Mouse (Mus musculus) heart, postnatal 0 days (tissue): ENCODE data around the gene Adamtsl1. TPM values are rescaled to one million over a fixed set of nuclear protein-coding genes. Genes with fewer than 3 reads are reported as not detected.
A peak's percentile ranks its signal among the peaks of the same experiment; 100 is the strongest.

ENCODE experiments used
- ATAC-seq: fragments of 200-750 bp; cut with Nextera tagmentation; 2 replicates; pipeline ENCODE4 v1.8.0; 2017; ENCODE audit warnings: low read depth, moderate number of reproducible peaks, moderate library complexity; ENCODE audit not compliant: insufficient read depth
- DNase-seq: peaks from one replicate; pipeline ENCODE4 v3.0.0-alpha.2; 2016; ENCODE audit warnings: low spot score
- H3K27ac ChIP-seq: fragments of 300-500 bp; sonication (generic); 2 replicates; pipeline ENCODE4 v1.5.1; 2014; ENCODE audit warnings: low read depth, mild to moderate bottlenecking
- H3K27me3 ChIP-seq: fragments of 300-500 bp; sonication (generic); 2 replicates; pipeline ENCODE4 v1.6.1; 2014; ENCODE audit warnings: low read length, mixed read lengths; ENCODE audit not compliant: control insufficient read depth, insufficient read depth
- H3K36me3 ChIP-seq: fragments of 300-500 bp; sonication (generic); replicated peaks from 2 replicates; pipeline ENCODE4 v1.6.1; 2014; ENCODE audit warnings: low read length, mixed read lengths; ENCODE audit not compliant: control insufficient read depth, insufficient read depth
- H3K4me1 ChIP-seq: fragments of 300-500 bp; sonication (generic); 2 replicates; pipeline ENCODE4 v1.6.1; 2014; ENCODE audit warnings: antibody characterized with exemption; ENCODE audit not compliant: control insufficient read depth, insufficient read depth
- H3K4me2 ChIP-seq: fragments of 300-500 bp; sonication (generic); 2 replicates; pipeline ENCODE4 v1.6.1; 2014; ENCODE audit warnings: low read depth, mild to moderate bottlenecking, low read length, moderate library complexity
- H3K4me3 ChIP-seq: fragments of 300-500 bp; sonication (generic); 2 replicates; pipeline ENCODE4 v1.5.1; 2014; ENCODE audit warnings: low read depth, low read length
- H3K9ac ChIP-seq: fragments of 300-500 bp; sonication (generic); replicated peaks from 2 replicates; pipeline ENCODE4 v1.6.1; 2014; ENCODE audit warnings: low read depth, low read length, mixed read lengths
- H3K9me3 ChIP-seq: fragments of 300-500 bp; sonication (generic); replicated peaks from 2 replicates; pipeline ENCODE4 v1.6.1; 2016; ENCODE audit warnings: low read length; ENCODE audit not compliant: control insufficient read depth
- CTCF ChIP-seq: IDR thresholded peaks from 2 replicates; pipeline ENCODE4 v1.5.1; 2016; ENCODE audit warnings: antibody characterized with exemption, control low read depth, low read depth
- EP300 ChIP-seq: IDR thresholded peaks from 2 replicates; pipeline ENCODE4 v1.6.1; 2016; ENCODE audit warnings: antibody characterized with exemption, low read depth
- WGBS: fragments of 180-500 bp; shearing (Covaris S2); extraction: QIAGEN DNeasy Blood & Tissue Kit; methylation state at CpG from one replicate; pipeline ENCODE4 v1.1.7; 2014; 5-methylcytosine and 5-hydroxymethylcytosine counted together
- polyA plus RNA-seq: library from polyadenylated mRNA; unstranded; fragments of >200 nt; fragmentation: Nextera tagmentation; extraction: Ambion mirVana; gene quantifications from 2 replicates; pipeline ENCODE4 v1.2.1, GENCODE M21; 2015
- total RNA-seq: library from RNA; depleted of rRNA; stranded (reverse); fragments of >200 nt; gene quantifications from 2 replicates; pipeline ENCODE4 v1.2.3, GENCODE M21; 2014; ENCODE audit warnings: low replicate concordance

Adamtsl1 gene
- total and polyA plus RNA-seq, 2 experiments from 2014 or later = 3.9 to 6.0 TPM

- Histone ChIP-seq H3K27me3 (no peaks in the 10 kb centered on the region), H3K4me2 (no peak overlapping the region), H3K9ac (no peak overlapping the region), H3K9me3 (no peaks in the 10 kb centered on the region), H3K4me3 (no peak overlapping the region), H3K4me1 (peaks cover 16% of the 10 kb centered on the region; the same call in 1 of the 2 replicates), H3K27ac (peak overlapping the region; percentile 31; the same call in 1 of the 2 replicates), H3K36me3 (no peaks in the 10 kb centered on the region)
- ATAC-seq = no peak
- 55% methylated on average over 2 of the region's 2 CpGs for WGBS
- TF ChIP-seq CTCF (no peak), EP300 (no peak)
- no peak for DNase-seq
These were observed 811.4 kb downstream of the Adamtsl1 start for GRCm38 (mm10) chr4:86325411-86325810.

- Histone ChIP-seq H3K9ac (no peak overlapping the region), H3K4me2 (no peak overlapping the region), H3K4me3 (no peak overlapping the region), H3K9me3 (no peaks in the 10 kb centered on the region), H3K36me3 (no peaks in the 10 kb centered on the region), H3K27ac (no peak overlapping the region), H3K27me3 (no peaks in the 10 kb centered on the region), H3K4me1 (peaks cover 16% of the 10 kb centered on the region; the same call in 1 of the 2 replicates)
- no peak for TF ChIP-seq EP300
- TF ChIP-seq CTCF = no peak
- WGBS = 65% methylated on average over 5 of the region's 5 CpGs
- peak; percentile 47 for ATAC-seq
- no peak for DNase-seq
These were observed 812.0 kb downstream of the Adamtsl1 start for GRCm38 (mm10) chr4:86326003-86326402.

- peaks cover 16% of the 10 kb centered on the region; the same call in 1 of the 2 replicates for H3K4me1 ChIP-seq
- H3K4me3 ChIP-seq = no peak overlapping the region
- H3K9ac ChIP-seq = no peak overlapping the region
- TF ChIP-seq EP300 (no peak), CTCF (no peak)
- H3K27ac ChIP-seq = 0 out of 2 replicates have a peak overlapping the region, but pooled peaks have one; percentile 4
- peak; percentile 41; the same call in 1 of the 2 replicates for ATAC-seq
- WGBS = 48% methylated on average over 8 of the region's 8 CpGs
- H3K27me3 ChIP-seq = no peaks in the 10 kb centered on the region
- DNase-seq = no peak
- H3K4me2 ChIP-seq = no peak overlapping the region
- no peaks in the 10 kb centered on the region for H3K36me3 ChIP-seq
- H3K9me3 ChIP-seq = no peaks in the 10 kb centered on the region
These were observed 812.7 kb downstream of the Adamtsl1 start for GRCm38 (mm10) chr4:86326638-86327037.

GRCm38 (mm10) chr4:86329481-86329880 lies 815.5 kb downstream of the Adamtsl1 start:
- Histone ChIP-seq H3K36me3 (no peaks in the 10 kb centered on the region), H3K27ac (no peak overlapping the region), H3K9ac (no peak overlapping the region), H3K4me3 (no peak overlapping the region), H3K9me3 (no peaks in the 10 kb centered on the region), H3K4me1 (peaks cover 16% of the 10 kb centered on the region; the same call in 1 of the 2 replicates), H3K4me2 (no peak overlapping the region), H3K27me3 (no peaks in the 10 kb centered on the region)
- DNase-seq = no peak
- 64% methylated on average over 1 of the region's 1 CpGs for WGBS
- ATAC-seq = no peak
- TF ChIP-seq CTCF = no peak
- TF ChIP-seq EP300 = no peak

GRCm38 (mm10) chr4:86335861-86336415 lies 822.0 kb downstream of the Adamtsl1 start:
- H3K4me2 ChIP-seq = no peak overlapping the region
- no peaks in the 10 kb centered on the region for H3K9me3 ChIP-seq
- no peaks in the 10 kb centered on the region for H3K36me3 ChIP-seq
- no peak overlapping the region for H3K27ac ChIP-seq
- DNase-seq = no peak
- H3K4me3 ChIP-seq = no peak overlapping the region
- H3K27me3 ChIP-seq = no peaks in the 10 kb centered on the region
- WGBS = 43% methylated on average over 10 of the region's 10 CpGs
- H3K4me1 ChIP-seq = peaks cover 6% of the 10 kb centered on the region; the same call in 1 of the 2 replicates
- TF ChIP-seq CTCF = no peak
- no peak for TF ChIP-seq EP300
- no peak for ATAC-seq
- H3K9ac ChIP-seq = no peak overlapping the region
